Mouse (Mus musculus): ENCODE data around the gene Cmklr1.

Gene Cmklr1

GRCm38 (mm10) chr5:113648647-113649211 lies 1.5 kb downstream of the Cmklr1 start:
- no peak for DNase-seq

GRCm38 (mm10) chr5:113647141-113647540 lies 3.1 kb downstream of the Cmklr1 start:
- no peak for DNase-seq

- DNase-seq: no peak
Measured at GRCm38 (mm10) chr5:113644520-113644919, 5.7 kb downstream of the Cmklr1 start.

GRCm38 (mm10) chr5:113643107-113643848 lies 6.9 kb downstream of the Cmklr1 start:
- DNase-seq: peak; percentile 81

GRCm38 (mm10) chr5:113641066-113641465 lies 9.2 kb downstream of the Cmklr1 start:
- DNase-seq: no peak

- no peak for DNase-seq
Measured at GRCm38 (mm10) chr5:113639126-113639525, 11.1 kb downstream of the Cmklr1 start.

GRCm38 (mm10) chr5:113638055-113638454 lies 12.2 kb downstream of the Cmklr1 start:
- DNase-seq: no peak

GRCm38 (mm10) chr5:113637631-113638030 lies 12.6 kb downstream of the Cmklr1 start:
- no peak for DNase-seq

- no peak for DNase-seq
Measured at GRCm38 (mm10) chr5:113635861-113636565, 14.2 kb downstream of the Cmklr1 start.

- no peak for DNase-seq
Measured at GRCm38 (mm10) chr5:113634887-113635610, 15.2 kb downstream of the Cmklr1 start.

- DNase-seq: no peak
Measured at GRCm38 (mm10) chr5:113634024-113634651, 16.1 kb downstream of the Cmklr1 start.

GRCm38 (mm10) chr5:113633037-113633714 lies 17.1 kb downstream of the Cmklr1 start:
- no peak for DNase-seq

- DNase-seq: no peak
Measured at GRCm38 (mm10) chr5:113630116-113630515, 20.1 kb downstream of the Cmklr1 start.

- DNase-seq: no peak
Measured at GRCm38 (mm10) chr5:113629248-113629647, 21.0 kb downstream of the Cmklr1 start.

- DNase-seq: no peak
Measured at GRCm38 (mm10) chr5:113627820-113628437, 22.3 kb downstream of the Cmklr1 start.

- DNase-seq: no peak
Measured at GRCm38 (mm10) chr5:113626991-113627390, 23.2 kb downstream of the Cmklr1 start.

- peak; percentile 18 for DNase-seq
Measured at GRCm38 (mm10) chr5:113626352-113626751, 23.9 kb downstream of the Cmklr1 start.

GRCm38 (mm10) chr5:113625068-113625467 lies 25.2 kb downstream of the Cmklr1 start:
- DNase-seq: no peak

- peak; percentile 24 for DNase-seq
Measured at GRCm38 (mm10) chr5:113623052-113623451, 27.2 kb downstream of the Cmklr1 start.

- no peak for DNase-seq
Measured at GRCm38 (mm10) chr5:113620999-113621398, 29.2 kb downstream of the Cmklr1 start.

GRCm38 (mm10) chr5:113620130-113620716 lies 30.0 kb downstream of the Cmklr1 start:
- peak; percentile 25 for DNase-seq
